Mouse (Mus musculus) erythroblast, embryonic 14.5 days (primary cell): ENCODE results near the gene Arhgap23.

ENCODE experiments used
- GATA1 ChIP-seq: IDR thresholded peaks from 2 replicates; pipeline ENCODE4 v1.6.1; 2012; ENCODE audit warnings: low read length, inconsistent platforms, mixed read lengths
- TAL1 ChIP-seq: IDR thresholded peaks from 3 replicates; pipeline ENCODE4 v1.6.1; 2012; ENCODE audit warnings: low read length, inconsistent platforms, mixed read lengths

DNA sequence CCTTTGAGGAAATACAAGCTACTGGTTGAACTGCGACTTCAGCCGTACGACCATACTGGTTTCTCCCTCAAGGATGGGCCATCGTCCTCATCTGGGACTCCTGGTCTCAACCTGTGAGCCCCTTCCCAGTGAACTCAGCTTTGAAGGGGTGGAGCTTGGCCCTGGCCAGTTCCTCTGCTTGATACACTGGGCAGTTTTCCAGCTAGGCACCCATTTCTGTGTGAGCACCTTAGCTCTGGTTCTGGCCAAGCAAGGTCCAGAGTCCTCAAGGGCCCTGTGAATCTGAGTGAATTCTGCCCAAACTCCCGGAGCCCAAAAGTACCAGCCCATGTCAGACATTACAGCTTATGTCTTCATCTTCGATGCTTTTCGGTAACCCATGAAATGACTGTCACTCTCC, 105.2 kb downstream of the Arhgap23 start:
- TF ChIP-seq GATA1 = no peak
- no peak for TF ChIP-seq TAL1
